Mouse (Mus musculus) spleen, adult 2 months (tissue): ENCODE data around the gene Afdn.

Experiments used
- CTCF ChIP-seq: fragments of 200-500 bp; IDR thresholded peaks from 2 replicates; pipeline ENCODE4 v1.5.1; 2011; ENCODE audit warnings: mild to moderate bottlenecking, inconsistent platforms; ENCODE audit not compliant: insufficient read depth, insufficient read length, insufficient replicate concordance; ENCODE audit errors: extremely low read depth
- POLR2A ChIP-seq: fragments of 200-500 bp; IDR thresholded peaks from 2 replicates; pipeline ENCODE4 v1.6.1; 2011; ENCODE audit warnings: low read depth, low read length, inconsistent platforms

- no peak for TF ChIP-seq POLR2A
- no peak for TF ChIP-seq CTCF
Observed at GRCm38 (mm10) chr17:13783469-13783868, 23.1 kb downstream of the Afdn start.
